Mouse (Mus musculus) adrenal gland, adult 18-20 months (tissue): ENCODE measurements at regions not wholly inside any gene's neighbourhood (a gene's known extent, or its start where the extent isn't known, plus 50 kb on each side); places are given as distances from the start of the nearest gene placed in this dataset.

Source experiments
- DNase-seq, 2 experiments: peaks; one replicate each; pipeline ENCODE4 v3.0.0; 2021 to 2022; ENCODE audit warnings: low spot score in 2 of 2

- DNase-seq, result no peak
Observed at GRCm38 (mm10) chr13:44128506-44129274, 344.1 kb downstream of the Cd83 start.

- no peak for DNase-seq
Observed at GRCm38 (mm10) chr13:44131916-44132315, 347.3 kb downstream of the Cd83 start.

GRCm38 (mm10) chr13:44132510-44132909, 347.9 kb downstream of the Cd83 start:
- no peak for DNase-seq

- DNase-seq, result no peak
Observed at GRCm38 (mm10) chr13:44133436-44133835, 348.9 kb downstream of the Cd83 start.

- no peak for DNase-seq
Observed at GRCm38 (mm10) chr13:44141181-44141580, 356.6 kb downstream of the Cd83 start.

GRCm38 (mm10) chr13:44145441-44145840, 360.9 kb downstream of the Cd83 start:
- DNase-seq, result no peak

GRCm38 (mm10) chr13:44147841-44148240, 363.3 kb downstream of the Cd83 start:
- DNase-seq, result no peak

GRCm38 (mm10) chr13:44149499-44149898, 364.9 kb downstream of the Cd83 start:
- no peak for DNase-seq

GRCm38 (mm10) chr13:44151526-44151925, 367.0 kb downstream of the Cd83 start:
- DNase-seq, result no peak

- DNase-seq, result no peak
Observed at GRCm38 (mm10) chr13:44152806-44153613, 368.4 kb downstream of the Cd83 start.

- no peak for DNase-seq
Observed at GRCm38 (mm10) chr13:44153784-44154183, 369.2 kb downstream of the Cd83 start.

- DNase-seq, result no peak
Observed at GRCm38 (mm10) chr13:44155956-44156355, 371.4 kb downstream of the Cd83 start.

- no peak for DNase-seq
Observed at GRCm38 (mm10) chr13:44156546-44156945, 372.0 kb downstream of the Cd83 start.

- DNase-seq, result no peak
Observed at GRCm38 (mm10) chr13:44157236-44157635, 372.7 kb downstream of the Cd83 start.

GRCm38 (mm10) chr13:44158364-44158763, 373.8 kb downstream of the Cd83 start:
- DNase-seq, result no peak

- no peak for DNase-seq
Observed at GRCm38 (mm10) chr13:44159346-44159745, 374.8 kb downstream of the Cd83 start.

- DNase-seq, result no peak
Observed at GRCm38 (mm10) chr13:44164746-44165145, 380.2 kb downstream of the Cd83 start.

- no peak for DNase-seq
Observed at GRCm38 (mm10) chr13:44167186-44167585, 382.6 kb downstream of the Cd83 start.

- DNase-seq, result no peak
Observed at GRCm38 (mm10) chr13:44168186-44168585, 383.6 kb downstream of the Cd83 start.

- DNase-seq, result no peak
Observed at GRCm38 (mm10) chr13:44171639-44172038, 387.1 kb downstream of the Cd83 start.

- DNase-seq, result no peak
Observed at GRCm38 (mm10) chr13:44172701-44173100, 388.1 kb downstream of the Cd83 start.

GRCm38 (mm10) chr13:44174236-44174635, 389.7 kb downstream of the Cd83 start:
- no peak for DNase-seq
